Mouse (Mus musculus): ENCODE measurements around the gene Clns1a. TPM values are rescaled to one million over a fixed set of nuclear protein-coding genes. Genes with fewer than 3 reads are reported as not detected.

Clns1a gene
- total RNA-seq, 1 experiment, result 191 TPM

DNA sequence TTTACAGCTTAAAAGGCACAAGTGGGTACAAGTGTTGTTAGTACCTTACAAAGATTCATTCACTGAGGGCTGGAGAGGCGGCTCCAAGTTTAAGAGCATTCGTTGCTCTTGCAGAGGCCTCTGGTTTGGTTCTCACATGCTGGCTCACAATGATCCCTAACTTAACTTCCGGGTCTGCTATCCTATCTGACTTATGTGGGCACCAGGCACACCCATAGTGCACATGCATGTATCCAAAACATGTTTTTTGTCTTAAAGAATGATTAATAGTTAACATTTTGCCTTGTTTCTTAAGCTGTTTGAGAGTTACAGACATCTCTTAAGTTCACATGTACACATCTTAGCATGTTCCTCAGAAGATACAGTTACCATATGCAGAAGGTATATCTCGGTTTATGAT is 3.7 kb downstream of the Clns1a start:
- DNase-seq (ENCODE audit: low read depth, low spot score), result no peak
- Histone ChIP-seq H3K4me1 (ENCODE audit: control insufficient read depth in 2 of 2, insufficient read depth in 2 of 2, low read length in 2 of 2, poor library complexity in 1 of 2) (peaks cover 0 to 3% of the 10 kb centered on the region in 2 experiments; a peak in 2 of 4 replicates), H3K4me3 (ENCODE audit: insufficient read depth in 1 of 2, low read depth in 1 of 2, low read length in 2 of 2, poor library complexity in 1 of 2, severe bottlenecking in 1 of 2) (no peak overlapping the region; a peak in 1 of 4 replicates), H3K9ac (ENCODE audit: insufficient read depth, low read depth, low read length, poor library complexity, severe bottlenecking) (no peak overlapping the region), H3K27ac (ENCODE audit: insufficient read depth, low read depth, low read length, poor library complexity, severe bottlenecking) (no peak overlapping the region), H3K36me3 (ENCODE audit: control insufficient read depth, insufficient read depth, low read length, poor library complexity, severe bottlenecking) (peaks cover 2% of the 10 kb centered on the region; the same call in 1 of the 2 replicates), H3K9me3 (ENCODE audit: control insufficient read depth, insufficient read depth, low read depth, low read length) (no peaks in the 10 kb centered on the region)
- in situ Hi-C loops (cut with MboI; ENCODE audit: low sequenced_read_pairs in 2 of 2, unreplicated experiment in 2 of 2), result no loop called here
- TF ChIP-seq ZNF384 (IDR thresholded peaks at IDR 0.05; ENCODE audit: low read depth, low read length), result no peak
- TF ChIP-seq MAFK (IDR thresholded peaks at IDR 0.05; ENCODE audit: insufficient read depth, low read depth, low read length), result no peak
- no peak for TF ChIP-seq HCFC1 (IDR thresholded peaks at IDR 0.05; ENCODE audit: borderline replicate concordance, insufficient read depth, low read length)
- no peak for TF ChIP-seq ZC3H11A (IDR thresholded peaks at IDR 0.05; ENCODE audit: borderline replicate concordance, low read depth, low read length)
- TF ChIP-seq CHD2 (IDR thresholded peaks at IDR 0.05; ENCODE audit: low read depth, low read length), result no peak

- Histone ChIP-seq H3K9me3 (ENCODE audit: control insufficient read depth, insufficient read depth, low read depth, low read length) (no peaks in the 10 kb centered on the region), H3K36me3 (ENCODE audit: control insufficient read depth, insufficient read depth, low read length, poor library complexity, severe bottlenecking) (peaks cover 5% of the 10 kb centered on the region; the same call in 1 of the 2 replicates), H3K4me1 (ENCODE audit: control insufficient read depth in 2 of 2, insufficient read depth in 2 of 2, low read length in 2 of 2, poor library complexity in 1 of 2) (peaks cover 0 to 3% of the 10 kb centered on the region in 2 experiments; a peak in 2 of 4 replicates), H3K27ac (ENCODE audit: insufficient read depth, low read depth, low read length, poor library complexity, severe bottlenecking) (no peak overlapping the region), H3K4me3 (ENCODE audit: insufficient read depth in 1 of 2, low read depth in 1 of 2, low read length in 2 of 2, poor library complexity in 1 of 2, severe bottlenecking in 1 of 2) (no peak overlapping the region), H3K9ac (ENCODE audit: insufficient read depth, low read depth, low read length, poor library complexity, severe bottlenecking) (no peak overlapping the region)
- no peak for DNase-seq (ENCODE audit: low read depth, low spot score)
- in situ Hi-C loops (cut with MboI; ENCODE audit: low sequenced_read_pairs in 2 of 2, unreplicated experiment in 2 of 2), result no loop called here
- TF ChIP-seq ZNF384 (IDR thresholded peaks at IDR 0.05; ENCODE audit: low read depth, low read length) (no peak), ZC3H11A (IDR thresholded peaks at IDR 0.05; ENCODE audit: borderline replicate concordance, low read depth, low read length) (no peak), MAFK (IDR thresholded peaks at IDR 0.05; ENCODE audit: insufficient read depth, low read depth, low read length) (no peak), CHD2 (IDR thresholded peaks at IDR 0.05; ENCODE audit: low read depth, low read length) (no peak), HCFC1 (IDR thresholded peaks at IDR 0.05; ENCODE audit: borderline replicate concordance, insufficient read depth, low read length) (no peak)
Measured at GRCm38 (mm10) chr7:97701106-97701505, 4.7 kb downstream of the Clns1a start.

GRCm38 (mm10) chr7:97707123-97707522 is 10.7 kb downstream of the Clns1a start:
- H3K9me3 ChIP-seq (ENCODE audit: control insufficient read depth, insufficient read depth, low read depth, low read length), result no peaks in the 10 kb centered on the region
- peaks cover 0 to 6% of the 10 kb centered on the region in 2 experiments; a peak in 1 of 4 replicates for H3K4me1 ChIP-seq (ENCODE audit: control insufficient read depth in 2 of 2, insufficient read depth in 2 of 2, low read length in 2 of 2, poor library complexity in 1 of 2)
- H3K4me3 ChIP-seq (ENCODE audit: insufficient read depth in 1 of 2, low read depth in 1 of 2, low read length in 2 of 2, poor library complexity in 1 of 2, severe bottlenecking in 1 of 2), result no peak overlapping the region
- TF ChIP-seq MAFK (IDR thresholded peaks at IDR 0.05; ENCODE audit: insufficient read depth, low read depth, low read length), result no peak
- no peak for TF ChIP-seq HCFC1 (IDR thresholded peaks at IDR 0.05; ENCODE audit: borderline replicate concordance, insufficient read depth, low read length)
- TF ChIP-seq ZNF384 (IDR thresholded peaks at IDR 0.05; ENCODE audit: low read depth, low read length), result no peak
- TF ChIP-seq CHD2 (IDR thresholded peaks at IDR 0.05; ENCODE audit: low read depth, low read length), result no peak
- TF ChIP-seq ZC3H11A (IDR thresholded peaks at IDR 0.05; ENCODE audit: borderline replicate concordance, low read depth, low read length), result no peak
- no peak for DNase-seq (ENCODE audit: low read depth, low spot score)
- H3K36me3 ChIP-seq (ENCODE audit: control insufficient read depth, insufficient read depth, low read length, poor library complexity, severe bottlenecking), result peaks cover 11% of the 10 kb centered on the region
- H3K9ac ChIP-seq (ENCODE audit: insufficient read depth, low read depth, low read length, poor library complexity, severe bottlenecking), result no peak overlapping the region
- in situ Hi-C loops (cut with MboI; ENCODE audit: low sequenced_read_pairs in 2 of 2, unreplicated experiment in 2 of 2), result no loop called here
- H3K27ac ChIP-seq (ENCODE audit: insufficient read depth, low read depth, low read length, poor library complexity, severe bottlenecking), result no peak overlapping the region

- peaks cover 15% of the 10 kb centered on the region for H3K36me3 ChIP-seq (ENCODE audit: control insufficient read depth, insufficient read depth, low read length, poor library complexity, severe bottlenecking)
- H3K27ac ChIP-seq (ENCODE audit: insufficient read depth, low read depth, low read length, poor library complexity, severe bottlenecking), result no peak overlapping the region
- no peak overlapping the region for H3K9ac ChIP-seq (ENCODE audit: insufficient read depth, low read depth, low read length, poor library complexity, severe bottlenecking)
- in situ Hi-C loops (cut with MboI; ENCODE audit: low sequenced_read_pairs in 2 of 2, unreplicated experiment in 2 of 2), result no loop called here
- H3K4me3 ChIP-seq (ENCODE audit: insufficient read depth in 1 of 2, low read depth in 1 of 2, low read length in 2 of 2, poor library complexity in 1 of 2, severe bottlenecking in 1 of 2), result no peak overlapping the region
- DNase-seq (ENCODE audit: low read depth, low spot score), result no peak
- H3K9me3 ChIP-seq (ENCODE audit: control insufficient read depth, insufficient read depth, low read depth, low read length), result no peaks in the 10 kb centered on the region
- TF ChIP-seq CHD2 (IDR thresholded peaks at IDR 0.05; ENCODE audit: low read depth, low read length) (no peak), MAFK (IDR thresholded peaks at IDR 0.05; ENCODE audit: insufficient read depth, low read depth, low read length) (no peak), ZC3H11A (IDR thresholded peaks at IDR 0.05; ENCODE audit: borderline replicate concordance, low read depth, low read length) (no peak), HCFC1 (IDR thresholded peaks at IDR 0.05; ENCODE audit: borderline replicate concordance, insufficient read depth, low read length) (no peak), ZNF384 (IDR thresholded peaks at IDR 0.05; ENCODE audit: low read depth, low read length) (no peak)
- peaks cover 0 to 6% of the 10 kb centered on the region in 2 experiments; a peak in 1 of 4 replicates for H3K4me1 ChIP-seq (ENCODE audit: control insufficient read depth in 2 of 2, insufficient read depth in 2 of 2, low read length in 2 of 2, poor library complexity in 1 of 2)
Measured at GRCm38 (mm10) chr7:97707809-97708208, 11.4 kb downstream of the Clns1a start.

All from ES-E14 (cell line).